Mouse (Mus musculus) layer of hippocampus, adult 2 months (tissue): ENCODE results near the gene Cmtr1. TPM values are rescaled to one million over a fixed set of nuclear protein-coding genes. Genes with fewer than 3 reads are reported as not detected.
"Not testable (repeated sequence)": the region's sequence is repeated elsewhere in the genome, so short reads cannot be mapped to it uniquely, and the experiment has no call there.

Experiments
- DNase-seq, 2 experiments: peaks; one replicate each; pipeline ENCODE4 v3.0.0; 2022; ENCODE audit warnings: low spot score in 2 of 2
- H3K27ac ChIP-seq: fragments of 200-600 bp; 2 replicates; pipeline ENCODE4 v1.8.1; 2022
- H3K4me3 ChIP-seq: fragments of 200-600 bp; 2 replicates; pipeline ENCODE4 v1.8.1; 2022; ENCODE audit warnings: mild to moderate bottlenecking
- CTCF ChIP-seq: fragments of 200-600 bp; conservative IDR thresholded peaks from 2 replicates; pipeline ENCODE4 v1.8.1; 2022; ENCODE audit warnings: antibody characterized with exemption, mild to moderate bottlenecking, moderate library complexity
- total RNA-seq, 2 experiments: library from RNA; stranded (reverse); gene quantifications; 2 replicates each; pipeline ENCODE4 v1.2.3; 2021

Gene Cmtr1
- total RNA-seq, 2 experiments from 2014 or later, result 111 to 115 TPM

- no peak overlapping the region for H3K4me3 ChIP-seq
- no peak for TF ChIP-seq CTCF
- no peak overlapping the region for H3K27ac ChIP-seq
- no peak for DNase-seq
Measured at GRCm38 (mm10) chr17:29696940-29697339, 36.5 kb downstream of the Cmtr1 start.

GRCm38 (mm10) chr17:29698421-29698820, 38.0 kb downstream of the Cmtr1 start:
- DNase-seq, result no peak
- TF ChIP-seq CTCF, result no peak
- no peak overlapping the region for H3K27ac ChIP-seq
- no peak overlapping the region for H3K4me3 ChIP-seq

GRCm38 (mm10) chr17:29700573-29700972, 40.2 kb downstream of the Cmtr1 start:
- H3K4me3 ChIP-seq, result no peak overlapping the region
- no peak for TF ChIP-seq CTCF
- DNase-seq, result no peak
- no peak overlapping the region for H3K27ac ChIP-seq

- peak; percentile 53 for TF ChIP-seq CTCF
- H3K4me3 ChIP-seq, result no peak overlapping the region
- H3K27ac ChIP-seq, result peak overlapping the region; percentile 65
- DNase-seq, result peak; percentile 69 to 79
Measured at GRCm38 (mm10) chr17:29702938-29703710, 42.7 kb downstream of the Cmtr1 start.

- H3K4me3 ChIP-seq, result no peak overlapping the region
- DNase-seq, result peak in 1 of 2 experiments; percentile 71
- TF ChIP-seq CTCF, result peak; percentile 90
- peak overlapping the region; percentile 65; the same call in 1 of the 2 replicates for H3K27ac ChIP-seq
Measured at GRCm38 (mm10) chr17:29704781-29705180, 44.4 kb downstream of the Cmtr1 start.

GRCm38 (mm10) chr17:29705881-29706280, 45.5 kb downstream of the Cmtr1 start:
- no peak for DNase-seq
- Histone ChIP-seq H3K4me3 (no peak overlapping the region), H3K27ac (no peak overlapping the region)
- TF ChIP-seq CTCF, result no peak

GRCm38 (mm10) chr17:29706981-29707545, 46.7 kb downstream of the Cmtr1 start:
- Histone ChIP-seq H3K27ac (no peak overlapping the region), H3K4me3 (no peak overlapping the region)
- no peak for DNase-seq
- no peak for TF ChIP-seq CTCF

GRCm38 (mm10) chr17:29708783-29709182, 48.4 kb downstream of the Cmtr1 start:
- Histone ChIP-seq H3K4me3 (no peak overlapping the region), H3K27ac (no peak overlapping the region)
- no peak for TF ChIP-seq CTCF
- DNase-seq, result no peak

GRCm38 (mm10) chr17:29710562-29711044, 50.2 kb downstream of the Cmtr1 start:
- TF ChIP-seq CTCF, result no peak
- DNase-seq, result no peak
- Histone ChIP-seq H3K27ac (peak overlapping the region; percentile 83), H3K4me3 (no peak overlapping the region)

- Histone ChIP-seq H3K4me3 (no peak overlapping the region), H3K27ac (peak overlapping the region; percentile 83)
- no peak for TF ChIP-seq CTCF
- DNase-seq, result peak in 1 of 2 experiments; percentile 52
Measured at GRCm38 (mm10) chr17:29711076-29711744, 50.8 kb downstream of the Cmtr1 start.

GRCm38 (mm10) chr17:29711745-29712431, 51.5 kb downstream of the Cmtr1 start:
- peak overlapping the region; percentile 83 for H3K27ac ChIP-seq
- no peak overlapping the region for H3K4me3 ChIP-seq
- DNase-seq, result no peak
- TF ChIP-seq CTCF, result no peak

GRCm38 (mm10) chr17:29712565-29712964, 52.2 kb downstream of the Cmtr1 start:
- no peak for TF ChIP-seq CTCF
- no peak for DNase-seq
- Histone ChIP-seq H3K4me3 (no peak overlapping the region), H3K27ac (0 out of 2 replicates have a peak overlapping the region, but pooled peaks have one; percentile 21)

GRCm38 (mm10) chr17:29713734-29714133, 53.3 kb downstream of the Cmtr1 start:
- TF ChIP-seq CTCF, result peak; percentile 32

More at GRCm38 (mm10) chr17:29713734-29714133, 53.3 kb downstream of the Cmtr1 start:
- not testable (repeated sequence) for H3K4me3 ChIP-seq, H3K27ac ChIP-seq, DNase-seq
